Mouse (Mus musculus) brain, embryonic 14.5 days (tissue): ENCODE measurements at regions not wholly inside any gene's neighbourhood (a gene's known extent, or its start where the extent isn't known, plus 50 kb on each side); places are given as distances from the start of the nearest gene placed in this dataset.

Source experiments
- DNase-seq: peaks from one replicate; pipeline ENCODE4 v3.0.0-alpha.2; 2011; ENCODE audit warnings: low read depth
- CTCF ChIP-seq: fragments of 200-500 bp; IDR thresholded peaks from 2 replicates; pipeline ENCODE4 v1.5.1; 2012; ENCODE audit warnings: inconsistent platforms, mild to moderate bottlenecking, moderate library complexity, borderline replicate concordance; ENCODE audit not compliant: insufficient read depth, insufficient read length; ENCODE audit errors: extremely low read depth
- POLR2A ChIP-seq: fragments of 200-500 bp; IDR thresholded peaks from 2 replicates; pipeline ENCODE4 v1.6.1; 2012; ENCODE audit warnings: mild to moderate bottlenecking, inconsistent platforms, borderline replicate concordance; ENCODE audit not compliant: poor library complexity, insufficient read depth, insufficient read length, severe bottlenecking; ENCODE audit errors: extremely low read depth

- DNase-seq: peak; percentile 85
- TF ChIP-seq POLR2A: no peak
- peak; percentile 81 for TF ChIP-seq CTCF
Observed at GRCm38 (mm10) chr12:109958357-109959085, 320.3 kb upstream of the Dio3 start.

- no peak for TF ChIP-seq CTCF
- no peak for TF ChIP-seq POLR2A
- DNase-seq: no peak
Observed at GRCm38 (mm10) chr12:109966776-109967175, 312.1 kb upstream of the Dio3 start.

- TF ChIP-seq POLR2A (no peak), CTCF (no peak)
- no peak for DNase-seq
Observed at GRCm38 (mm10) chr12:109968303-109968702, 310.6 kb upstream of the Dio3 start.

GRCm38 (mm10) chr12:109971508-109971907 is 307.4 kb upstream of the Dio3 start:
- no peak for DNase-seq
- no peak for TF ChIP-seq POLR2A
- no peak for TF ChIP-seq CTCF

GRCm38 (mm10) chr12:109972366-109973015 is 306.4 kb upstream of the Dio3 start:
- TF ChIP-seq CTCF: no peak
- TF ChIP-seq POLR2A: no peak

GRCm38 (mm10) chr12:109973598-109973997 is 305.3 kb upstream of the Dio3 start:
- DNase-seq: no peak
- TF ChIP-seq CTCF (no peak), POLR2A (no peak)

More at GRCm38 (mm10) chr12:109972366-109973015, 306.4 kb upstream of the Dio3 start:
- no peak for DNase-seq

GRCm38 (mm10) chr12:109975176-109975972 is 303.5 kb upstream of the Dio3 start:
- DNase-seq: peak; percentile 64
- TF ChIP-seq CTCF (no peak), POLR2A (no peak)

GRCm38 (mm10) chr12:109984651-109985050 is 294.2 kb upstream of the Dio3 start:
- TF ChIP-seq POLR2A (no peak), CTCF (no peak)
- peak; percentile 61 for DNase-seq

- DNase-seq: no peak
- TF ChIP-seq CTCF (no peak), POLR2A (no peak)
Observed at GRCm38 (mm10) chr12:109993410-109993809, 285.5 kb upstream of the Dio3 start.

- no peak for TF ChIP-seq POLR2A
- no peak for TF ChIP-seq CTCF
- DNase-seq: no peak
Observed at GRCm38 (mm10) chr12:110002717-110003116, 276.2 kb upstream of the Dio3 start.

- DNase-seq: no peak
- TF ChIP-seq POLR2A: no peak
- TF ChIP-seq CTCF: peak; percentile 29; the same call in 1 of the 2 replicates
Observed at GRCm38 (mm10) chr12:110009136-110009535, 269.7 kb upstream of the Dio3 start.
